Mouse (Mus musculus) lung, postnatal 0 days (tissue): ENCODE data around the gene Arfgap3. TPM values are rescaled to one million over a fixed set of nuclear protein-coding genes. Genes with fewer than 3 reads are reported as not detected.
A peak's percentile ranks its signal among the peaks of the same experiment; 100 is the strongest.

Experiments used
- ATAC-seq: fragments of 200-750 bp; cut with Nextera tagmentation; 2 replicates; pipeline ENCODE4 v1.8.0; 2017; ENCODE audit warnings: moderate library complexity
- DNase-seq: peaks from one replicate; pipeline ENCODE4 v3.0.0-alpha.2; 2016; ENCODE audit warnings: low spot score
- H3K27ac ChIP-seq: fragments of 300-500 bp; sonication (generic); 2 replicates; pipeline ENCODE4 v1.5.1; 2014; ENCODE audit warnings: antibody characterized with exemption, mild to moderate bottlenecking, low read length, mixed read lengths
- H3K27me3 ChIP-seq: fragments of 300-500 bp; sonication (generic); replicated peaks from 2 replicates; pipeline ENCODE4 v1.6.1; 2014; ENCODE audit warnings: low read length, mixed read lengths; ENCODE audit not compliant: insufficient read depth
- H3K36me3 ChIP-seq: fragments of 300-500 bp; sonication (generic); 2 replicates; pipeline ENCODE4 v1.6.1; 2014; ENCODE audit warnings: low read length, mixed read lengths; ENCODE audit not compliant: insufficient read depth
- H3K4me1 ChIP-seq: fragments of 300-500 bp; sonication (generic); 2 replicates; pipeline ENCODE4 v1.6.1; 2014; ENCODE audit warnings: antibody characterized with exemption, low read depth, low read length, mixed read lengths; ENCODE audit not compliant: insufficient read depth
- H3K4me2 ChIP-seq: fragments of 300-500 bp; sonication (generic); replicated peaks from 2 replicates; pipeline ENCODE4 v1.6.1; 2014; ENCODE audit warnings: low read depth, mild to moderate bottlenecking, low read length, moderate library complexity, mixed read lengths
- H3K4me3 ChIP-seq: fragments of 300-500 bp; sonication (generic); 2 replicates; pipeline ENCODE4 v1.5.1; 2014; ENCODE audit warnings: low read depth, low read length
- H3K9ac ChIP-seq: fragments of 300-500 bp; sonication (generic); replicated peaks from 2 replicates; pipeline ENCODE4 v1.6.1; 2014; ENCODE audit warnings: low read depth, mild to moderate bottlenecking
- H3K9me3 ChIP-seq: fragments of 300-500 bp; sonication (generic); 2 replicates; pipeline ENCODE4 v1.6.1; 2016; ENCODE audit warnings: low read length, mixed read lengths
- CTCF ChIP-seq: IDR thresholded peaks from 2 replicates; pipeline ENCODE4 v1.5.1; 2016; ENCODE audit warnings: antibody characterized with exemption, mild to moderate bottlenecking
- EP300 ChIP-seq: IDR thresholded peaks from 2 replicates; pipeline ENCODE4 v1.6.1; 2016; ENCODE audit warnings: antibody characterized with exemption, mild to moderate bottlenecking, control low read depth
- WGBS: fragments of 180-500 bp; shearing (Covaris S2); extraction: QIAGEN DNeasy Blood & Tissue Kit; methylation state at CpG from one replicate; pipeline ENCODE4 v1.1.7; 2014; 5-methylcytosine and 5-hydroxymethylcytosine counted together
- polyA plus RNA-seq: library from polyadenylated mRNA; unstranded; fragments of >200 nt; fragmentation: Nextera tagmentation; extraction: Ambion mirVana; gene quantifications from 2 replicates; pipeline ENCODE4 v1.2.1, GENCODE M21; 2015

Gene Arfgap3
- polyA plus RNA-seq, 1 experiment from 2014 or later: 44.2 TPM

GRCm38 (mm10) chr15:83294954-83295353, 55.1 kb downstream of the Arfgap3 start:
- H3K9me3 ChIP-seq: no peaks in the 10 kb centered on the region
- TF ChIP-seq EP300: no peak
- TF ChIP-seq CTCF: no peak
- no peak overlapping the region for H3K9ac ChIP-seq
- no peak overlapping the region for H3K4me2 ChIP-seq
- no peaks in the 10 kb centered on the region for H3K36me3 ChIP-seq
- peak overlapping the region; percentile 85; the same call in 1 of the 2 replicates for H3K27ac ChIP-seq
- no peak for ATAC-seq
- DNase-seq: peak; percentile 31
- H3K27me3 ChIP-seq: no peaks in the 10 kb centered on the region
- H3K4me3 ChIP-seq: no peak overlapping the region
- 69% methylated on average over 3 of the region's 3 CpGs for WGBS
- peaks cover 4% of the 10 kb centered on the region; the same call in 1 of the 2 replicates for H3K4me1 ChIP-seq

GRCm38 (mm10) chr15:83293706-83294645, 56.1 kb downstream of the Arfgap3 start:
- Histone ChIP-seq H3K4me3 (no peak overlapping the region), H3K4me2 (no peak overlapping the region), H3K9me3 (no peaks in the 10 kb centered on the region), H3K27ac (peak overlapping the region; percentile 85), H3K9ac (no peak overlapping the region), H3K36me3 (no peaks in the 10 kb centered on the region), H3K4me1 (peaks cover 2% of the 10 kb centered on the region; the same call in 1 of the 2 replicates), H3K27me3 (no peaks in the 10 kb centered on the region)
- WGBS: 67% methylated on average over 8 of the region's 8 CpGs
- DNase-seq: peak; percentile 44
- peak; percentile 51 for ATAC-seq
- TF ChIP-seq CTCF (no peak), EP300 (0 out of 2 replicates have a peak, but pooled peaks have one; percentile 37)

GRCm38 (mm10) chr15:83293144-83293543, 56.9 kb downstream of the Arfgap3 start:
- 57% methylated on average over 6 of the region's 6 CpGs for WGBS
- no peaks in the 10 kb centered on the region for H3K27me3 ChIP-seq
- H3K36me3 ChIP-seq: no peaks in the 10 kb centered on the region
- H3K9ac ChIP-seq: no peak overlapping the region
- ATAC-seq (peak; percentile 84), DNase-seq (peak; percentile 68)
- H3K9me3 ChIP-seq: no peaks in the 10 kb centered on the region
- no peak overlapping the region for H3K4me3 ChIP-seq
- H3K4me2 ChIP-seq: no peak overlapping the region
- H3K4me1 ChIP-seq: peaks cover 2% of the 10 kb centered on the region; the same call in 1 of the 2 replicates
- peak overlapping the region; percentile 85 for H3K27ac ChIP-seq
- TF ChIP-seq EP300: peak; percentile 60; the same call in 1 of the 2 replicates
- no peak for TF ChIP-seq CTCF

GRCm38 (mm10) chr15:83292261-83293056, 57.6 kb downstream of the Arfgap3 start:
- Histone ChIP-seq H3K27ac (peak overlapping the region; percentile 85), H3K4me2 (no peak overlapping the region), H3K9ac (no peak overlapping the region), H3K4me3 (no peak overlapping the region), H3K9me3 (no peaks in the 10 kb centered on the region), H3K36me3 (no peaks in the 10 kb centered on the region), H3K27me3 (no peaks in the 10 kb centered on the region), H3K4me1 (peaks cover 2% of the 10 kb centered on the region; the same call in 1 of the 2 replicates)
- DNase-seq (no peak), ATAC-seq (0 out of 2 replicates have a peak, but pooled peaks have one; percentile 8)
- no peak for TF ChIP-seq EP300
- no peak for TF ChIP-seq CTCF
- WGBS: 77% methylated on average over 13 of the region's 13 CpGs

- no peak for TF ChIP-seq CTCF
- no peak for TF ChIP-seq EP300
- whole genome bisulfite sequencing: 76% methylated on average over 2 of the region's 2 CpGs
- Histone ChIP-seq H3K4me3 (no peak overlapping the region), H3K9me3 (no peaks in the 10 kb centered on the region), H3K27ac (no peak overlapping the region), H3K4me1 (peaks cover 2% of the 10 kb centered on the region; the same call in 1 of the 2 replicates), H3K4me2 (no peak overlapping the region), H3K9ac (no peak overlapping the region), H3K27me3 (no peaks in the 10 kb centered on the region), H3K36me3 (no peaks in the 10 kb centered on the region)
- DNase-seq (no peak), ATAC-seq (no peak)
Observed at GRCm38 (mm10) chr15:83290899-83291298, 59.1 kb downstream of the Arfgap3 start.

- H3K4me1 ChIP-seq: no peaks in the 10 kb centered on the region
- ATAC-seq (no peak), DNase-seq (no peak)
- H3K27ac ChIP-seq: no peak overlapping the region
- 61% methylated on average over 8 of the region's 8 CpGs for WGBS
- H3K4me3 ChIP-seq: no peak overlapping the region
- H3K27me3 ChIP-seq: no peaks in the 10 kb centered on the region
- H3K4me2 ChIP-seq: no peak overlapping the region
- H3K9ac ChIP-seq: no peak overlapping the region
- no peaks in the 10 kb centered on the region for H3K9me3 ChIP-seq
- H3K36me3 ChIP-seq: no peaks in the 10 kb centered on the region
- TF ChIP-seq EP300 (no peak), CTCF (no peak)
Observed at GRCm38 (mm10) chr15:83284828-83285227, 65.2 kb downstream of the Arfgap3 start.
